Mouse (Mus musculus): ENCODE results near the gene Ccdc142. TPM values are rescaled to one million over a fixed set of nuclear protein-coding genes. Genes with fewer than 3 reads are reported as not detected.
A peak's percentile ranks its signal among the peaks of the same experiment; 100 is the strongest.

Gene Ccdc142
- polyA plus RNA-seq, 1 experiment from 2014 or later: 1.1 TPM

DNA sequence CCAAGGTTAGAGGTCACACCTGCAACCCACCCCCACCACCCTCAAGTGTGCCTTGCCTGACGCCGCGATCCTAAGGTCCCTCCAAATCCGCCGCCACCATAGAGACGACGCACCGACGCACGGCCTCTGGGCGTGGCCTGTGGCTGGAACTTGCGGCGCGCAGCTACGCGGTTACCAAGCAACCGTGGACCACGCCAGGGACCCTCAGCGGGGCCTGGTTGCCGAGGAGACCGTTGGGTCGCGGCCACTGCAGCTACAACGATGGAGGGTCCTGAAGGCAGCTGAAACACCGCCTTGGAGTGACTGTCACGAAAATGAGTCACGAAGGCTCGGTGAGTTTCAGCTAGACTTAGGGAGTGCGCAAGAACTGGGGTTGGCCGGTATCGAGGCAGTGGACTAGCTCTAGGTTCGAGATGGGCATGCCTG is 54.9 kb downstream of the Ccdc142 start, which contains the start of the genes Wdr54 and 1700003E16Rik:
Gene Wdr54 (minus strand): TSS at position 139 of the 426 bp plus-strand sequence.
Gene 1700003E16Rik (plus strand): TSS at position 146 of the 426 bp plus-strand sequence.
- Histone ChIP-seq H3K9ac (ENCODE audit: low read length) (peak within 1 kb of the TSS; percentile 54), H3K4me1 (replicated peaks; ENCODE audit: control insufficient read depth, insufficient read depth, low read length) (peaks cover 8% of the 10 kb centered on the region), H3K27ac (ENCODE audit: low read length) (no peak within 1 kb of the TSS), H3K9me3 (ENCODE audit: control insufficient read depth, low read length) (no peaks in the 10 kb centered on the region), H3K27me3 (ENCODE audit: control insufficient read depth, insufficient read depth, low read depth, low read length) (peaks cover 7% of the 10 kb centered on the region), H3K36me3 (ENCODE audit: control insufficient read depth, insufficient read depth, low read length) (peaks cover 6% of the 10 kb centered on the region; the same call in 1 of the 2 replicates), H3K4me3 (ENCODE audit: low read length) (peak within 1 kb of the TSS; percentile 56), H3K4me2 (ENCODE audit: low read depth, low read length) (peak within 1 kb of the TSS; percentile 81)
- WGBS: 2% methylated on average over 32 of the region's 32 CpGs
- peak; percentile 83 for ATAC-seq (ENCODE audit: low read depth)

MicroRNAs encoded within 50 kb of the gene (microRNA counts, 519-probe panel; counts per million panel counts)
- 368 counts per million, percentile 2 among the panel's probes with 10 or more counts for microRNA mmu-miR-3470a+mmu-miR-3470b

Small RNA genes lying within 50 kb of the gene (microRNA-seq; reads per million reads assigned to microRNA genes)
- gene Mir3470a: not detected

Other genes starting within 250 kb of the Ccdc142 start
- 14.2 and 14.5 TPM in 2 replicates for gene Sema4f, start 161.8 kb upstream of the Ccdc142 start, polyA plus RNA-seq (2015; fragmentation: Nextera tagmentation; extraction: Ambion mirVana)
- 2.2 and 2.4 TPM in 2 replicates for gene M1ap, start 154.7 kb upstream of the Ccdc142 start, polyA plus RNA-seq (2015; fragmentation: Nextera tagmentation; extraction: Ambion mirVana)
- gene Dok1, start 68.1 kb upstream of the Ccdc142 start, polyA plus RNA-seq (2015; fragmentation: Nextera tagmentation; extraction: Ambion mirVana): 16.7 and 17.6 TPM in 2 replicates
- 25.5 and 26.0 TPM in 2 replicates for gene Loxl3, start 67.4 kb upstream of the Ccdc142 start, polyA plus RNA-seq (2015; fragmentation: Nextera tagmentation; extraction: Ambion mirVana)
- gene Aup1, start 47.1 kb upstream of the Ccdc142 start, polyA plus RNA-seq (2015; fragmentation: Nextera tagmentation; extraction: Ambion mirVana): 195 and 211 TPM in 2 replicates
- 61.8 and 64.9 TPM in 2 replicates for gene Htra2, start 46.3 kb upstream of the Ccdc142 start, polyA plus RNA-seq (2015; fragmentation: Nextera tagmentation; extraction: Ambion mirVana)
- 1.9 and 2.0 TPM in 2 replicates for gene Dqx1, start 43.8 kb upstream of the Ccdc142 start, polyA plus RNA-seq (2015; fragmentation: Nextera tagmentation; extraction: Ambion mirVana)
- gene Tlx2, start 31.3 kb upstream of the Ccdc142 start, polyA plus RNA-seq (2015; fragmentation: Nextera tagmentation; extraction: Ambion mirVana): 0.52 and 0.79 TPM in 2 replicates
- 31.7 and 32.5 TPM in 2 replicates for gene Pcgf1, start 23.7 kb upstream of the Ccdc142 start, polyA plus RNA-seq (2015; fragmentation: Nextera tagmentation; extraction: Ambion mirVana)
- 0.59 and 0.89 TPM in 2 replicates for gene Lbx2, start 15.2 kb upstream of the Ccdc142 start, polyA plus RNA-seq (2015; fragmentation: Nextera tagmentation; extraction: Ambion mirVana)
- 2.2 and 2.9 TPM in 2 replicates for gene Gm42688, start within 50 bp of the Ccdc142 start, polyA plus RNA-seq (2015; fragmentation: Nextera tagmentation; extraction: Ambion mirVana)
- 137 and 138 TPM in 2 replicates for gene Mrpl53, start 7.4 kb downstream of the Ccdc142 start, polyA plus RNA-seq (2015; fragmentation: Nextera tagmentation; extraction: Ambion mirVana)
- gene Mogs, start 13.9 kb downstream of the Ccdc142 start, polyA plus RNA-seq (2015; fragmentation: Nextera tagmentation; extraction: Ambion mirVana): 9.0 and 13.7 TPM in 2 replicates
- gene Wbp1, start 20.0 kb downstream of the Ccdc142 start, polyA plus RNA-seq (2015; fragmentation: Nextera tagmentation; extraction: Ambion mirVana): 109 and 111 TPM in 2 replicates
- gene Ino80b, start 23.8 kb downstream of the Ccdc142 start, polyA plus RNA-seq (2015; fragmentation: Nextera tagmentation; extraction: Ambion mirVana): 13.7 and 14.5 TPM in 2 replicates
- 44.4 and 47.5 TPM in 2 replicates for gene Rtkn, start 33.9 kb downstream of the Ccdc142 start, polyA plus RNA-seq (2015; fragmentation: Nextera tagmentation; extraction: Ambion mirVana)
- 7.2 and 7.6 TPM in 2 replicates for gene Wdr54, start 54.8 kb downstream of the Ccdc142 start, polyA plus RNA-seq (2015; fragmentation: Nextera tagmentation; extraction: Ambion mirVana)
- 11.9 and 15.3 TPM in 2 replicates for gene 1700003E16Rik, start 54.8 kb downstream of the Ccdc142 start, polyA plus RNA-seq (2015; fragmentation: Nextera tagmentation; extraction: Ambion mirVana)
- 94.5 and 95.6 TPM in 2 replicates for gene Dctn1, start 64.3 kb downstream of the Ccdc142 start, polyA plus RNA-seq (2015; fragmentation: Nextera tagmentation; extraction: Ambion mirVana)
- gene Slc4a5, start 118.2 kb downstream of the Ccdc142 start, polyA plus RNA-seq (2015; fragmentation: Nextera tagmentation; extraction: Ambion mirVana): 2.1 and 3.1 TPM in 2 replicates
- gene Mthfd2, start 224.3 kb downstream of the Ccdc142 start, polyA plus RNA-seq (2015; fragmentation: Nextera tagmentation; extraction: Ambion mirVana): 26.0 and 27.4 TPM in 2 replicates
- gene Mob1a, start 224.4 kb downstream of the Ccdc142 start, polyA plus RNA-seq (2015; fragmentation: Nextera tagmentation; extraction: Ambion mirVana): 72.6 and 72.7 TPM in 2 replicates
- gene Bola3, start 247.5 kb downstream of the Ccdc142 start, polyA plus RNA-seq (2015; fragmentation: Nextera tagmentation; extraction: Ambion mirVana): 132 and 133 TPM in 2 replicates

Data from lung, embryonic 16.5 days (tissue).